In genomic region chr14:34501804-34502474, GRCm38 (mm10) we compare ENCODE assay signal across 8 mouse cellular contexts. TPM values are rescaled to one million over a fixed set of nuclear protein-coding genes. Genes with fewer than 3 reads are reported as not detected.
A peak's percentile ranks its signal among the peaks of the same experiment; 100 is the strongest.
DNase-seq lines count a peak whose midpoint lies in the region; ATAC-seq and TF ChIP-seq lines count a peak whose summit lies in the region.
"Had no signal": no experiment of that assay in that cellular context is flagged by ENCODE, and none has a peak within 500 bp of the region (broad histone marks: within the 10 kb centered on the region; RNA-seq: fewer than 3 reads in every experiment).

No protein-coding gene starts in this region.

- H3K4me3 ChIP-seq in forebrain, embryonic 15.5 days = peak overlapping the region; percentile 87
- peak overlapping the region; percentile 96 for H3K4me3 ChIP-seq in hindbrain, embryonic 14.5 days (replicated peaks; ENCODE audit: low read length)
- H3K4me3 ChIP-seq in midbrain, embryonic 10.5 days = peak overlapping the region; percentile 89
- peak overlapping the region; percentile 95 for H3K4me3 ChIP-seq in small intestine, adult 2 months (ENCODE audit: low read depth, low read length)

- no peaks in the 10 kb centered on the region for H3K27me3 ChIP-seq in forebrain, embryonic 15.5 days
- H3K27me3 ChIP-seq in hindbrain, embryonic 14.5 days (ENCODE audit: control insufficient read depth, insufficient read depth, low read length) = no peaks in the 10 kb centered on the region
- H3K27me3 ChIP-seq in midbrain, embryonic 10.5 days (ENCODE audit: low read depth, poor library complexity, severe bottlenecking) = peaks cover 15% of the 10 kb centered on the region
- no peaks in the 10 kb centered on the region for H3K27me3 ChIP-seq in small intestine, adult 2 months (ENCODE audit: control insufficient read depth, insufficient read depth, low read length)

- peak; percentile 63 for DNase-seq in Muller cell, postnatal 12 days (ENCODE audit: inconsistent ontology term)
- peak; percentile 56 for DNase-seq in hindbrain, embryonic 14.5 days (ENCODE audit: low spot score)
- DNase-seq in left cerebral cortex, postnatal 25 days (ENCODE audit: low spot score in 2 of 2) = peak; percentile 42 to 54
- peak; percentile 71 for DNase-seq in midbrain, embryonic 10.5 days (ENCODE audit: low spot score)

- H3K4me1 ChIP-seq in forebrain, embryonic 15.5 days = peaks cover 51% of the 10 kb centered on the region
- peaks cover 33% of the 10 kb centered on the region for H3K4me1 ChIP-seq in hindbrain, embryonic 14.5 days (replicated peaks; ENCODE audit: control insufficient read depth, insufficient read depth, low read length)
- peaks cover 42% of the 10 kb centered on the region for H3K4me1 ChIP-seq in midbrain, embryonic 10.5 days
- H3K4me1 ChIP-seq in small intestine, adult 2 months (ENCODE audit: control insufficient read depth, insufficient read depth, insufficient read length, low read length) = peaks cover 13% of the 10 kb centered on the region

- peak overlapping the region; percentile 53 for H3K4me2 ChIP-seq in forebrain, embryonic 15.5 days (replicated peaks)
- H3K4me2 ChIP-seq in hindbrain, embryonic 14.5 days (replicated peaks) = peak overlapping the region; percentile 74

- H3K36me3 ChIP-seq in forebrain, embryonic 15.5 days = no peaks in the 10 kb centered on the region
- H3K36me3 ChIP-seq in hindbrain, embryonic 14.5 days (replicated peaks; ENCODE audit: control insufficient read depth, insufficient read depth) = no peaks in the 10 kb centered on the region
- no peaks in the 10 kb centered on the region for H3K36me3 ChIP-seq in midbrain, embryonic 10.5 days
- H3K36me3 ChIP-seq in small intestine, adult 2 months (ENCODE audit: control insufficient read depth, insufficient read depth, low read length) = no peaks in the 10 kb centered on the region

- no peak for TF ChIP-seq CTCF in small intestine, adult 2 months (IDR thresholded peaks at IDR 0.05; ENCODE audit: extremely low read depth, insufficient read length, insufficient replicate concordance, low read depth, low read length)

- TF ChIP-seq POLR2A in small intestine, adult 2 months (IDR thresholded peaks at IDR 0.05; ENCODE audit: low read depth, low read length) = no peak

- ATAC-seq in cerebellum, adult (ENCODE audit: insufficient number of reproducible peaks, low FRiP score, low TSS enrichment) = peak; percentile 7; the same call in 1 of the 2 replicates
- peak; percentile 59 for ATAC-seq in forebrain, embryonic 15.5 days (replicated peaks)
- peak; percentile 32; the same call in 1 of the 2 replicates for ATAC-seq in hindbrain, embryonic 14.5 days (ENCODE audit: low FRiP score)

- H3K27ac ChIP-seq in forebrain, embryonic 15.5 days (replicated peaks) = peak overlapping the region; percentile 94
- peak overlapping the region; percentile 97 for H3K27ac ChIP-seq in hindbrain, embryonic 14.5 days
- peak overlapping the region; percentile 99 for H3K27ac ChIP-seq in midbrain, embryonic 10.5 days (replicated peaks)
- peak overlapping the region; percentile 82 for H3K27ac ChIP-seq in small intestine, adult 2 months (ENCODE audit: insufficient read depth, low read depth, low read length)

- peak overlapping the region; percentile 89 for H3K9ac ChIP-seq in forebrain, embryonic 15.5 days (replicated peaks)
- peak overlapping the region; percentile 88 for H3K9ac ChIP-seq in hindbrain, embryonic 14.5 days

- intact Hi-C loops in left cerebral cortex, postnatal 25 days (cut with DNase I) = loop anchor here (1.0 to 2.0 kb wide), 2 partner anchors 47 to 191 kb away; partner anchors contain the start of genes Glud1 and Shld2

- no peaks in the 10 kb centered on the region for H3K9me3 ChIP-seq in forebrain, embryonic 15.5 days
- no peaks in the 10 kb centered on the region for H3K9me3 ChIP-seq in hindbrain, embryonic 14.5 days (ENCODE audit: control insufficient read depth, low read length)
- no peaks in the 10 kb centered on the region for H3K9me3 ChIP-seq in midbrain, embryonic 10.5 days (replicated peaks)

- WGBS in forebrain, embryonic 15.5 days = under 1% methylated on average over 73 of the region's 77 CpGs
- 1% methylated on average over 52 of the region's 77 CpGs for WGBS in hindbrain, embryonic 14.5 days
- 1% methylated on average over 76 of the region's 77 CpGs for WGBS in midbrain, embryonic 10.5 days
- 1% methylated on average over 73 of the region's 77 CpGs for WGBS in small intestine, adult 2 months

RNA-seq across cellular contexts. Expression of gene Bmpr1a, which starts 1.2 kb away (rescaled TPM):
- 23.4 and 24.7 TPM in 2 replicates for polyA plus RNA-seq in forebrain, embryonic 15.5 days (2015; fragmentation: Nextera tagmentation; extraction: Ambion mirVana)
- polyA plus RNA-seq in hindbrain, embryonic 14.5 days (2014; fragmentation: Nextera tagmentation; extraction: Ambion mirVana) = 25.7 and 26.3 TPM in 2 replicates
- total RNA-seq in left cerebral cortex, postnatal 25 days (2021) = 10 to 100 TPM; 33.5 to 35.0 TPM
- 38.1 and 38.7 TPM in 2 replicates for polyA plus RNA-seq in midbrain, embryonic 10.5 days (2016; fragmentation: Nextera tagmentation; extraction: Ambion mirVana)
- 2.4 and 3.3 TPM in 2 replicates for polyA plus RNA-seq in small intestine, adult 2 months (2012; rRNA removed)

RNA-seq across cellular contexts. Expression of gene 9230112D13Rik, which starts 20.7 kb away (rescaled TPM):
- not detected in 2 replicates for polyA plus RNA-seq in forebrain, embryonic 15.5 days (2015; fragmentation: Nextera tagmentation; extraction: Ambion mirVana)
- not detected in 2 replicates for polyA plus RNA-seq in hindbrain, embryonic 14.5 days (2014; fragmentation: Nextera tagmentation; extraction: Ambion mirVana)
- total RNA-seq in left cerebral cortex, postnatal 25 days (2021) = not detected
- polyA plus RNA-seq in midbrain, embryonic 10.5 days (2016; fragmentation: Nextera tagmentation; extraction: Ambion mirVana) = not detected in 2 replicates
- polyA plus RNA-seq in small intestine, adult 2 months (2012; rRNA removed) = not detected in 2 replicates
- total RNA-seq: layer of hippocampus, postnatal 14 days had no signal

Comparison
In these comparisons a context has a peak if more than half of its experiments do, and no peak if none do; other contexts are left out.
1. Peak in every context shown above with its lines: DNase-seq, ATAC-seq, H3K4me3 ChIP-seq and H3K27ac ChIP-seq.
2. ATAC-seq: peak in every context shown above with its lines; median percentile 59 in forebrain, embryonic 15.5 days; 32 in hindbrain, embryonic 14.5 days; 7 in cerebellum, adult.